Mouse (Mus musculus): ENCODE measurements around the gene Mtln. TPM values are rescaled to one million over a fixed set of nuclear protein-coding genes. Genes with fewer than 3 reads are reported as not detected.

Gene Mtln
- polyA plus RNA-seq, 1 experiment from 2014 or later: 34.9 TPM

- Histone ChIP-seq H3K27ac (ENCODE audit: low read length) (no peak overlapping the region), H3K9me3 (ENCODE audit: control insufficient read depth, low read length) (no peaks in the 10 kb centered on the region), H3K27me3 (ENCODE audit: control insufficient read depth, insufficient read depth, low read depth, low read length) (no peaks in the 10 kb centered on the region), H3K4me1 (replicated peaks; ENCODE audit: control insufficient read depth, insufficient read depth, low read length) (no peaks in the 10 kb centered on the region), H3K4me3 (ENCODE audit: low read length) (no peak overlapping the region), H3K4me2 (ENCODE audit: low read depth, low read length) (no peak overlapping the region), H3K9ac (ENCODE audit: low read length) (no peak overlapping the region), H3K36me3 (ENCODE audit: control insufficient read depth, insufficient read depth, low read length) (0 out of 2 replicates have a peak, but pooled peaks cover 7% of the 10 kb centered on the region)
- 83% methylated on average over 6 of the region's 6 CpGs for WGBS
- no peak for ATAC-seq (ENCODE audit: low read depth)
Measured at GRCm38 (mm10) chr2:127760014-127760413, 32.3 kb downstream of the Mtln start.

DNA sequence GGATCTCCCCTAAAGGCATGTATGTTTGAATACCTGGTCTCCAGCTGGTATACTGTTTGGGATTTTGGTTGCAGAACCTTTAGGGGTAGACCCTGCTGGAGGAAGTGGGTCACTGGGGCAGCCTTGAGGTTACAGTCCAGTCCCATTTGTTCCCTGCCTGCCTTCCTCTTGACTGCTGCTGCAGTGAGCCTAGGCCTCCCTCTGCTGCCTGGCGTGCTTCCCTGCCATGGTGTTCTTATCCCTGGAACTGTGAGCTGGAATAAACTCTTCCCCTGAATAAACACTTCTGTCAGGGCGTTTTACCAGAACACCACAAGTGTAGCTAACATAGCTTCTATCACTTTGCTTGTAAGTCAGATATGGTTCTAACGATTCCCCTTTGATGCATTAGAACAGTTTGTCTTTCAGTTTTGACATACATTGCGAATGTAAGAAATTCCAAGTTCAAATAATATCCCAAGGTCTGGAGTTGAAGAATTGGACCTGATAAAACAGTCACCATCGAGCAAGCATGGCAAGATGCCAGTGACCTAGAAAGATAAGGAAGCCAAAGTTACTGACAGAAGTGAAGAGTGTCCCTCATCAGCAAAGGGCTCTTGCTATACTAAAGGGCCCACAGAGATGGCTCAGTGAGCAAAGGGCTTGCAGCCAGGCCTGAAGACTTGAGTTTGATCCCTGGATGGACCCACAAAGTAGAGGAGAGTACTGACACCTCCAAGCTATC lies 33.0 kb downstream of the Mtln start:
- Histone ChIP-seq H3K4me3 (ENCODE audit: low read length) (no peak overlapping the region), H3K4me1 (replicated peaks; ENCODE audit: control insufficient read depth, insufficient read depth, low read length) (no peaks in the 10 kb centered on the region), H3K27me3 (ENCODE audit: control insufficient read depth, insufficient read depth, low read depth, low read length) (no peaks in the 10 kb centered on the region), H3K9ac (ENCODE audit: low read length) (no peak overlapping the region), H3K27ac (ENCODE audit: low read length) (no peak overlapping the region), H3K4me2 (ENCODE audit: low read depth, low read length) (no peak overlapping the region), H3K9me3 (ENCODE audit: control insufficient read depth, low read length) (no peaks in the 10 kb centered on the region), H3K36me3 (ENCODE audit: control insufficient read depth, insufficient read depth, low read length) (0 out of 2 replicates have a peak, but pooled peaks cover 7% of the 10 kb centered on the region)
- ATAC-seq (ENCODE audit: low read depth): no peak
- WGBS: 52% methylated on average over 5 of the region's 5 CpGs

DNA sequence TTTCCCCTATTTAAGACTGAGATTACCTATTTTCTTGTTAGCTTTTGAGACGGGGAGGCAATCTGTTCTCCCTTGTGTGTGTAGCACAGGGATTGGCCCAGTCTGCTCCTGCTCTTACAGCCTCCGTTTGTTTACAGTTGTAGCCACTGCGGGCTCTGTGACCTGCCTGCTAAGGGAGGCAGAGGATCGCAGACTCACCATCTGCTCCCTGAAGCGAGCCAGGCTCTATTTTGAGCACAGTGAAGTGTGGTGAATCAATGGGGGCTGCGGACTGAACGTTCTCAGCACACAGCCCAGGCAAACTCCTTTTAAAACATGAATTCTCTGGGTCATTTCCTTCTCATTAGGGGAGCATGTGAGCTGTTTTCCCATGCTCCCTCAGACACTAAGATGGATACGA lies 35.1 kb downstream of the Mtln start:
- 31% methylated on average over 8 of the region's 8 CpGs for WGBS
- Histone ChIP-seq H3K36me3 (ENCODE audit: control insufficient read depth, insufficient read depth, low read length) (0 out of 2 replicates have a peak, but pooled peaks cover 4% of the 10 kb centered on the region), H3K4me1 (replicated peaks; ENCODE audit: control insufficient read depth, insufficient read depth, low read length) (no peaks in the 10 kb centered on the region), H3K27ac (ENCODE audit: low read length) (no peak overlapping the region), H3K4me2 (ENCODE audit: low read depth, low read length) (no peak overlapping the region), H3K27me3 (ENCODE audit: control insufficient read depth, insufficient read depth, low read depth, low read length) (no peaks in the 10 kb centered on the region), H3K9ac (ENCODE audit: low read length) (no peak overlapping the region), H3K9me3 (ENCODE audit: control insufficient read depth, low read length) (no peaks in the 10 kb centered on the region), H3K4me3 (ENCODE audit: low read length) (no peak overlapping the region)
- ATAC-seq (ENCODE audit: low read depth): no peak

DNA sequence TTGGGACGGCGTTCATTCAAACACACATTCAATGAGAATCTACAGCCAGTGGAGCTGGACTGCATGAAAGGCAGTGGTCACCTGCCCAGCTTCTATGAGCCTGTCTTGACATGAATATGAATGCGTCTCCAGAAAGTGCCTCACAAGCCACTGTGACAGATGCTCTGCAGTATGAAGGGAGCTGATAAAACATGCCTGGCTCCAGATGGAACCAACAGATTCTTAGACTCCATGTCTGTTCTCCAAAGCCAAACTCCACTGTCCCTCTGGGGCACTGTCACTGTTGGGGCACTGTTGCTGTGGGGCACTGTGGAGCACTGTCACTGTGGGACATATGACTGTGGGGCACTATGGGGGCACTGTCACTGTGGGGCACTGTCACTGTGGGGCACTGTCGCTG lies 38.2 kb downstream of the Mtln start:
- Histone ChIP-seq H3K4me2 (ENCODE audit: low read depth, low read length) (no peak overlapping the region), H3K9me3 (ENCODE audit: control insufficient read depth, low read length) (no peaks in the 10 kb centered on the region), H3K4me3 (ENCODE audit: low read length) (no peak overlapping the region), H3K27me3 (ENCODE audit: control insufficient read depth, insufficient read depth, low read depth, low read length) (no peaks in the 10 kb centered on the region), H3K36me3 (ENCODE audit: control insufficient read depth, insufficient read depth, low read length) (no peaks in the 10 kb centered on the region), H3K27ac (ENCODE audit: low read length) (no peak overlapping the region), H3K4me1 (replicated peaks; ENCODE audit: control insufficient read depth, insufficient read depth, low read length) (no peaks in the 10 kb centered on the region), H3K9ac (ENCODE audit: low read length) (no peak overlapping the region)
- 92% methylated on average over 4 of the region's 4 CpGs for WGBS
- ATAC-seq (ENCODE audit: low read depth): no peak

GRCm38 (mm10) chr2:127751849-127752610 lies 40.3 kb downstream of the Mtln start:
- Histone ChIP-seq H3K9ac (ENCODE audit: low read length) (no peak overlapping the region), H3K4me3 (ENCODE audit: low read length) (no peak overlapping the region), H3K27me3 (ENCODE audit: control insufficient read depth, insufficient read depth, low read depth, low read length) (no peaks in the 10 kb centered on the region), H3K36me3 (ENCODE audit: control insufficient read depth, insufficient read depth, low read length) (no peaks in the 10 kb centered on the region), H3K9me3 (ENCODE audit: control insufficient read depth, low read length) (no peaks in the 10 kb centered on the region), H3K4me1 (replicated peaks; ENCODE audit: control insufficient read depth, insufficient read depth, low read length) (no peaks in the 10 kb centered on the region), H3K27ac (ENCODE audit: low read length) (no peak overlapping the region), H3K4me2 (ENCODE audit: low read depth, low read length) (no peak overlapping the region)
- no peak for ATAC-seq (ENCODE audit: low read depth)
- WGBS: 67% methylated on average over 11 of the region's 11 CpGs

- no peaks in the 10 kb centered on the region for H3K9me3 ChIP-seq (ENCODE audit: control insufficient read depth, low read length)
- H3K27me3 ChIP-seq (ENCODE audit: control insufficient read depth, insufficient read depth, low read depth, low read length): no peaks in the 10 kb centered on the region
- no peak for ATAC-seq (ENCODE audit: low read depth)
- H3K4me1 ChIP-seq (replicated peaks; ENCODE audit: control insufficient read depth, insufficient read depth, low read length): no peaks in the 10 kb centered on the region
- H3K36me3 ChIP-seq (ENCODE audit: control insufficient read depth, insufficient read depth, low read length): peaks cover 3% of the 10 kb centered on the region; the same call in 1 of the 2 replicates
- no peak overlapping the region for H3K4me2 ChIP-seq (ENCODE audit: low read depth, low read length)
- H3K9ac ChIP-seq (ENCODE audit: low read length): no peak overlapping the region
- H3K27ac ChIP-seq (ENCODE audit: low read length): no peak overlapping the region
- 38% methylated on average over 1 of the region's 1 CpGs for WGBS
- H3K4me3 ChIP-seq (ENCODE audit: low read length): no peak overlapping the region
Measured at GRCm38 (mm10) chr2:127749376-127749775, 42.9 kb downstream of the Mtln start.

GRCm38 (mm10) chr2:127748316-127748715 lies 44.0 kb downstream of the Mtln start:
- H3K9ac ChIP-seq (ENCODE audit: low read length): no peak overlapping the region
- no peak overlapping the region for H3K4me2 ChIP-seq (ENCODE audit: low read depth, low read length)
- H3K27ac ChIP-seq (ENCODE audit: low read length): no peak overlapping the region
- H3K4me1 ChIP-seq (replicated peaks; ENCODE audit: control insufficient read depth, insufficient read depth, low read length): no peaks in the 10 kb centered on the region
- peaks cover 3% of the 10 kb centered on the region; the same call in 1 of the 2 replicates for H3K36me3 ChIP-seq (ENCODE audit: control insufficient read depth, insufficient read depth, low read length)
- H3K27me3 ChIP-seq (ENCODE audit: control insufficient read depth, insufficient read depth, low read depth, low read length): no peaks in the 10 kb centered on the region
- no peak for ATAC-seq (ENCODE audit: low read depth)
- no peak overlapping the region for H3K4me3 ChIP-seq (ENCODE audit: low read length)
- H3K9me3 ChIP-seq (ENCODE audit: control insufficient read depth, low read length): no peaks in the 10 kb centered on the region
- WGBS: 70% methylated on average over 7 of the region's 7 CpGs

GRCm38 (mm10) chr2:127742637-127743036 lies 49.7 kb downstream of the Mtln start:
- no peaks in the 10 kb centered on the region for H3K9me3 ChIP-seq (ENCODE audit: control insufficient read depth, low read length)
- no peaks in the 10 kb centered on the region for H3K27me3 ChIP-seq (ENCODE audit: control insufficient read depth, insufficient read depth, low read depth, low read length)
- no peaks in the 10 kb centered on the region for H3K4me1 ChIP-seq (replicated peaks; ENCODE audit: control insufficient read depth, insufficient read depth, low read length)
- H3K4me2 ChIP-seq (ENCODE audit: low read depth, low read length): no peak overlapping the region
- ATAC-seq (ENCODE audit: low read depth): peak; percentile 34; the same call in 1 of the 2 replicates
- no peak overlapping the region for H3K27ac ChIP-seq (ENCODE audit: low read length)
- H3K9ac ChIP-seq (ENCODE audit: low read length): no peak overlapping the region
- WGBS: 49% methylated on average over 3 of the region's 3 CpGs
- H3K4me3 ChIP-seq (ENCODE audit: low read length): no peak overlapping the region
- peaks cover 3% of the 10 kb centered on the region; the same call in 1 of the 2 replicates for H3K36me3 ChIP-seq (ENCODE audit: control insufficient read depth, insufficient read depth, low read length)

Measured in lung, embryonic 16.5 days (tissue).